Mouse (Mus musculus) bone marrow macrophage, adult 2 months (primary cell): ENCODE data around the gene Bak1.

Experiments
- CTCF ChIP-seq: IDR thresholded peaks from 2 replicates; pipeline ENCODE4 v1.5.1; 2012; ENCODE audit warnings: low read depth, mild to moderate bottlenecking, low read length, moderate library complexity
- POLR2A ChIP-seq: IDR thresholded peaks from 2 replicates; pipeline ENCODE4 v1.6.1; 2012; ENCODE audit warnings: mild to moderate bottlenecking, low read depth, low read length, borderline replicate concordance

DNA sequence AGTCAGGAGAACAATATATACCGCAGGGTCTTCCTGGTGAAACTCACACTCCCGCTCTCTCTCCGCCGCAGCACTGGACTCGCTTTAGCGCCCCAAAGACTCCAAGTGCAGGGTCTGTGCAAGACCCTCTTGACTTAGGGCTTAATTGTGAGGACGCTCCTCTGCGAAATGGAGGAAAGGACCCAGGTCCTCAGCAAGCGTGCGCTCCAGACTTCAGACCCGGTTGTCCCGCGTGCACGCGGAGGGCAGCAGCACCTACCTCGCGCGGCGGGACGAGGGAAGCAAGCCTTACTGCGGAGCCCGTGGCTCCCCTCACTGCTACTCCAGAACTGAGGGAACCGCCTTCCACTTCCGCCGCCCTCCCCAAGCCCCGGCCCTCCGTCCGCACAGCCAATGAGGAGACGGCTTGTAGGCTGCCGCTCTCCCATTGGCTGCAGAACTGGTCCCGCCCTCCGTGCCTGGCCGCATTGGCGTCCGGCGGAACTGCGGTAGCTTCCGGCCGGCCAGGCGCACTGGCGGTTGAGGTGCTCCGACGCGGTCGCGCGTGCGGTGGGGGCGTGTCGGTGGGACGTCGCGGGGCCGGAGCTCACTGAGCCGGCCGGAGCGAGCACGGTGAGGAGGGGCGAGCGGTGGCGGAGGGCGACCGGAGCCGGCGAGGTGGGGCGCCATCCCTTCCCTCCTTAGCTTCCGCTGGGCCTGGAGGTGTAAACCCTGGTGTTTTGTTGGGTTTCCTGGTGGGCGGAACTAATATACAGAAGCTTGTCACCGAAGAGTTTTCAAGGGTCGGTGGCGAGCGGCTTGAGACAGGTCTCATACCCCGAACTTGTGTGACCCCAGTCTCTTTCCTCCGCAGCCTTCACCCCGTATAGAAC, 55.9 kb downstream of the Bak1 start, which contains the start of gene Zbtb9:
- TF ChIP-seq POLR2A (peak; percentile 90), CTCF (no peak)
